Mouse (Mus musculus): Measurements from ENCODE around the gene Gm11116.
"Not testable (repeated sequence)": the region's sequence is repeated elsewhere in the genome, so short reads cannot be mapped to it uniquely, and the experiment has no call there.

Gm11116 gene

GRCm38 (mm10) chr5:88111430-88111829 is at the start of gene Gm11116:
TSS of gene Gm11116 (minus strand) at chr5:88111530.
- no peak for DNase-seq (ENCODE audit: inconsistent age in 2 of 2, low spot score in 1 of 2)

- DNase-seq (ENCODE audit: inconsistent age in 2 of 2, low spot score in 1 of 2), result no peak
Observed at GRCm38 (mm10) chr5:88153999-88154398, 42.7 kb upstream of the Gm11116 start, which contains the start of gene Gm11115. TSS of gene Gm11115 (minus strand) at chr5:88154099.

- not testable (repeated sequence) for DNase-seq (ENCODE audit: inconsistent age in 2 of 2, low spot score in 1 of 2)
Observed at GRCm38 (mm10) chr5:88086256-88086655, 25.1 kb downstream of the Gm11116 start, which contains the start of gene Smr2. TSS of gene Smr2 (plus strand) at chr5:88086556.
